Mouse (Mus musculus): ENCODE measurements around the gene Thsd4. TPM values are rescaled to one million over a fixed set of nuclear protein-coding genes. Genes with fewer than 3 reads are reported as not detected.
A peak's percentile ranks its signal among the peaks of the same experiment; 100 is the strongest.

Gene Thsd4
- polyA plus RNA-seq, 1 experiment from 2014 or later: 31.6 TPM

- Histone ChIP-seq H3K36me3 (no peaks in the 10 kb centered on the region), H3K9ac (no peak overlapping the region), H3K4me2 (no peak overlapping the region), H3K4me3 (no peak overlapping the region), H3K27ac (no peak overlapping the region), H3K9me3 (no peaks in the 10 kb centered on the region), H3K27me3 (no peaks in the 10 kb centered on the region), H3K4me1 (peaks cover 39% of the 10 kb centered on the region)
- ATAC-seq (ENCODE audit: insufficient number of reproducible peaks, low FRiP score, low TSS enrichment, low read depth): no peak
- WGBS: 56% methylated on average over 10 of the region's 10 CpGs
These were observed 210.2 kb downstream of the Thsd4 start for GRCm38 (mm10) chr9:60311594-60312128.

GRCm38 (mm10) chr9:60310741-60311317 is 211.0 kb downstream of the Thsd4 start:
- Histone ChIP-seq H3K4me3 (no peak overlapping the region), H3K9ac (no peak overlapping the region), H3K4me1 (peaks cover 45% of the 10 kb centered on the region), H3K27ac (peak overlapping the region; percentile 2; the same call in 1 of the 2 replicates), H3K9me3 (no peaks in the 10 kb centered on the region), H3K4me2 (no peak overlapping the region), H3K27me3 (no peaks in the 10 kb centered on the region), H3K36me3 (no peaks in the 10 kb centered on the region)
- 77% methylated on average over 8 of the region's 8 CpGs for WGBS
- ATAC-seq (ENCODE audit: insufficient number of reproducible peaks, low FRiP score, low TSS enrichment, low read depth): no peak

- Histone ChIP-seq H3K4me1 (peaks cover 45% of the 10 kb centered on the region), H3K36me3 (no peaks in the 10 kb centered on the region), H3K4me2 (no peak overlapping the region), H3K9me3 (no peaks in the 10 kb centered on the region), H3K4me3 (no peak overlapping the region), H3K27ac (peak overlapping the region; percentile 34; the same call in 1 of the 2 replicates), H3K27me3 (no peaks in the 10 kb centered on the region), H3K9ac (no peak overlapping the region)
- WGBS: 40% methylated on average over 16 of the region's 16 CpGs
- ATAC-seq (ENCODE audit: insufficient number of reproducible peaks, low FRiP score, low TSS enrichment, low read depth): peak; percentile 68
These were observed 211.8 kb downstream of the Thsd4 start for GRCm38 (mm10) chr9:60309786-60310711.

GRCm38 (mm10) chr9:60308182-60308581 is 213.7 kb downstream of the Thsd4 start:
- no peaks in the 10 kb centered on the region for H3K9me3 ChIP-seq
- no peak for ATAC-seq (ENCODE audit: insufficient number of reproducible peaks, low FRiP score, low TSS enrichment, low read depth)
- H3K27ac ChIP-seq: no peak overlapping the region
- no peaks in the 10 kb centered on the region for H3K36me3 ChIP-seq
- 64% methylated on average over 4 of the region's 4 CpGs for WGBS
- H3K9ac ChIP-seq: no peak overlapping the region
- no peak overlapping the region for H3K4me2 ChIP-seq
- H3K4me3 ChIP-seq: no peak overlapping the region
- H3K27me3 ChIP-seq: no peaks in the 10 kb centered on the region
- peaks cover 39% of the 10 kb centered on the region for H3K4me1 ChIP-seq

GRCm38 (mm10) chr9:60307469-60307868 is 214.4 kb downstream of the Thsd4 start:
- ATAC-seq (ENCODE audit: insufficient number of reproducible peaks, low FRiP score, low TSS enrichment, low read depth): no peak
- 68% methylated on average over 5 of the region's 5 CpGs for WGBS
- no peak overlapping the region for H3K9ac ChIP-seq
- H3K4me3 ChIP-seq: no peak overlapping the region
- H3K36me3 ChIP-seq: no peaks in the 10 kb centered on the region
- H3K27ac ChIP-seq: no peak overlapping the region
- H3K4me2 ChIP-seq: no peak overlapping the region
- H3K27me3 ChIP-seq: no peaks in the 10 kb centered on the region
- H3K9me3 ChIP-seq: no peaks in the 10 kb centered on the region
- peaks cover 34% of the 10 kb centered on the region for H3K4me1 ChIP-seq

GRCm38 (mm10) chr9:60306241-60306640 is 215.6 kb downstream of the Thsd4 start:
- ATAC-seq (ENCODE audit: insufficient number of reproducible peaks, low FRiP score, low TSS enrichment, low read depth): no peak
- Histone ChIP-seq H3K9me3 (no peaks in the 10 kb centered on the region), H3K4me2 (no peak overlapping the region), H3K4me3 (no peak overlapping the region), H3K36me3 (no peaks in the 10 kb centered on the region; the same call in 1 of the 2 replicates), H3K9ac (no peak overlapping the region), H3K4me1 (peaks cover 26% of the 10 kb centered on the region), H3K27me3 (no peaks in the 10 kb centered on the region), H3K27ac (no peak overlapping the region)
- 74% methylated on average over 4 of the region's 4 CpGs for WGBS

GRCm38 (mm10) chr9:60305204-60305840 is 216.5 kb downstream of the Thsd4 start:
- Histone ChIP-seq H3K9me3 (no peaks in the 10 kb centered on the region), H3K4me2 (no peak overlapping the region), H3K4me3 (no peak overlapping the region), H3K27me3 (no peaks in the 10 kb centered on the region), H3K9ac (no peak overlapping the region), H3K4me1 (peaks cover 19% of the 10 kb centered on the region), H3K36me3 (no peaks in the 10 kb centered on the region; the same call in 1 of the 2 replicates), H3K27ac (no peak overlapping the region)
- ATAC-seq (ENCODE audit: insufficient number of reproducible peaks, low FRiP score, low TSS enrichment, low read depth): no peak
- WGBS: 81% methylated on average over 2 of the region's 2 CpGs

- Histone ChIP-seq H3K4me2 (no peak overlapping the region), H3K9ac (no peak overlapping the region), H3K4me3 (no peak overlapping the region), H3K27me3 (no peaks in the 10 kb centered on the region), H3K36me3 (no peaks in the 10 kb centered on the region), H3K4me1 (0 out of 2 replicates have a peak, but pooled peaks cover 15% of the 10 kb centered on the region), H3K27ac (no peak overlapping the region), H3K9me3 (no peaks in the 10 kb centered on the region)
- ATAC-seq (ENCODE audit: insufficient number of reproducible peaks, low FRiP score, low TSS enrichment, low read depth): no peak
- 69% methylated on average over 2 of the region's 2 CpGs for WGBS
These were observed 225.6 kb downstream of the Thsd4 start for GRCm38 (mm10) chr9:60296276-60296675.

- H3K36me3 ChIP-seq: no peaks in the 10 kb centered on the region
- no peaks in the 10 kb centered on the region for H3K27me3 ChIP-seq
- no peaks in the 10 kb centered on the region for H3K9me3 ChIP-seq
- H3K4me2 ChIP-seq: no peak overlapping the region
- no peak overlapping the region for H3K4me3 ChIP-seq
- WGBS: 47% methylated on average over 6 of the region's 6 CpGs
- peaks cover 20% of the 10 kb centered on the region; the same call in 1 of the 2 replicates for H3K4me1 ChIP-seq
- H3K27ac ChIP-seq: no peak overlapping the region
- no peak for ATAC-seq (ENCODE audit: insufficient number of reproducible peaks, low FRiP score, low TSS enrichment, low read depth)
- no peak overlapping the region for H3K9ac ChIP-seq
These were observed 226.6 kb downstream of the Thsd4 start for GRCm38 (mm10) chr9:60295199-60295598.

- no peak for ATAC-seq (ENCODE audit: insufficient number of reproducible peaks, low FRiP score, low TSS enrichment, low read depth)
- Histone ChIP-seq H3K9ac (no peak overlapping the region), H3K27ac (no peak overlapping the region), H3K27me3 (no peaks in the 10 kb centered on the region), H3K36me3 (no peaks in the 10 kb centered on the region), H3K9me3 (no peaks in the 10 kb centered on the region), H3K4me1 (peaks cover 30% of the 10 kb centered on the region), H3K4me3 (no peak overlapping the region), H3K4me2 (no peak overlapping the region)
- 47% methylated on average over 6 of the region's 6 CpGs for WGBS
These were observed 228.7 kb downstream of the Thsd4 start for GRCm38 (mm10) chr9:60293129-60293528.

- WGBS: 36% methylated on average over 8 of the region's 8 CpGs
- Histone ChIP-seq H3K4me1 (peaks cover 27% of the 10 kb centered on the region), H3K4me2 (no peak overlapping the region), H3K27ac (no peak overlapping the region), H3K36me3 (no peaks in the 10 kb centered on the region), H3K27me3 (no peaks in the 10 kb centered on the region), H3K9ac (no peak overlapping the region), H3K9me3 (no peaks in the 10 kb centered on the region), H3K4me3 (no peak overlapping the region)
- ATAC-seq (ENCODE audit: insufficient number of reproducible peaks, low FRiP score, low TSS enrichment, low read depth): no peak
These were observed 231.1 kb downstream of the Thsd4 start for GRCm38 (mm10) chr9:60290780-60291179.
